In genomic region chr17:31892750-31893149, GRCm38 (mm10) we compare ENCODE assay signal across 8 mouse cellular contexts. TPM values are rescaled to one million over a fixed set of nuclear protein-coding genes. Genes with fewer than 3 reads are reported as not detected.
A peak's percentile ranks its signal among the peaks of the same experiment; 100 is the strongest.
DNase-seq lines count a peak whose midpoint lies in the region; ATAC-seq and TF ChIP-seq lines count a peak whose summit lies in the region.

No protein-coding gene starts in this region.

- H3K36me3 ChIP-seq in embryonic facial prominence, embryonic 13.5 days: no peaks in the 10 kb centered on the region
- no peaks in the 10 kb centered on the region for H3K36me3 ChIP-seq in heart, embryonic 16.5 days (ENCODE audit: control insufficient read depth, insufficient read depth)

- 26% methylated on average over 10 of the region's 10 CpGs for WGBS in embryonic facial prominence, embryonic 13.5 days
- WGBS in heart, embryonic 16.5 days: 14% methylated on average over 10 of the region's 10 CpGs
- WGBS in olfactory bulb, adult 2 months: 19% methylated on average over 10 of the region's 10 CpGs

- H3K27me3 ChIP-seq in embryonic facial prominence, embryonic 13.5 days: no peaks in the 10 kb centered on the region
- H3K27me3 ChIP-seq in heart, embryonic 16.5 days (ENCODE audit: control insufficient read depth, insufficient read depth, low read length): no peaks in the 10 kb centered on the region

- peak overlapping the region; percentile 74 for H3K27ac ChIP-seq in embryonic facial prominence, embryonic 13.5 days
- H3K27ac ChIP-seq in heart, embryonic 16.5 days (ENCODE audit: low read length): peak overlapping the region; percentile 78
- H3K27ac ChIP-seq in olfactory bulb, adult 2 months (ENCODE audit: insufficient read depth, low read depth, low read length): peak overlapping the region; percentile 53

- no peak overlapping the region for H3K9ac ChIP-seq in embryonic facial prominence, embryonic 13.5 days
- H3K9ac ChIP-seq in heart, embryonic 16.5 days (ENCODE audit: low read length): no peak overlapping the region

- DNase-seq in cerebellum, postnatal 10 days: peak; percentile 47 to 65
- DNase-seq in cerebellum, postnatal 36 days: no peak
- peak; percentile 87 for DNase-seq in kidney, postnatal 14 days
- DNase-seq in liver: peak; percentile 48

- H3K9me3 ChIP-seq in embryonic facial prominence, embryonic 13.5 days: no peaks in the 10 kb centered on the region
- no peaks in the 10 kb centered on the region for H3K9me3 ChIP-seq in heart, embryonic 16.5 days (replicated peaks; ENCODE audit: control insufficient read depth, low read length)

- TF ChIP-seq CTCF in olfactory bulb, adult 2 months (IDR thresholded peaks at IDR 0.05; ENCODE audit: insufficient read depth, low read depth, low read length): no peak

- H3K4me2 ChIP-seq in embryonic facial prominence, embryonic 13.5 days: 0 out of 2 replicates have a peak overlapping the region, but pooled peaks have one; percentile 5
- H3K4me2 ChIP-seq in heart, embryonic 16.5 days (ENCODE audit: low read depth, low read length): no peak overlapping the region

- TF ChIP-seq POLR2A in olfactory bulb, adult 2 months (IDR thresholded peaks at IDR 0.05; ENCODE audit: insufficient read depth, low read depth, low read length): no peak

- no peak overlapping the region for H3K4me3 ChIP-seq in embryonic facial prominence, embryonic 13.5 days
- H3K4me3 ChIP-seq in heart, embryonic 16.5 days (ENCODE audit: low read length): no peak overlapping the region
- no peak overlapping the region for H3K4me3 ChIP-seq in olfactory bulb, adult 2 months (ENCODE audit: insufficient read depth, low read depth, low read length)

- peaks cover 49% of the 10 kb centered on the region for H3K4me1 ChIP-seq in embryonic facial prominence, embryonic 13.5 days
- peaks cover 50% of the 10 kb centered on the region for H3K4me1 ChIP-seq in heart, embryonic 16.5 days (ENCODE audit: control insufficient read depth, insufficient read depth, low read length)
- H3K4me1 ChIP-seq in olfactory bulb, adult 2 months (ENCODE audit: control insufficient read depth, insufficient read depth, low read length): peaks cover 42% of the 10 kb centered on the region

- ATAC-seq in embryonic facial prominence, embryonic 13.5 days (ENCODE audit: insufficient number of reproducible peaks, insufficient read depth, low FRiP score, low TSS enrichment, low read depth): no peak
- ATAC-seq in heart, embryonic 16.5 days (replicated peaks; ENCODE audit: extremely low read depth, insufficient read depth, low FRiP score): peak; percentile 91
- no peak for ATAC-seq in activated CD4-positive, CD25-positive, alpha-beta regulatory T cell, adult 4 months

RNA-seq across cellular contexts. Expression of gene Sik1, which starts 37.1 kb away (rescaled TPM):
- 15.6 and 17.1 TPM in 2 replicates for polyA plus RNA-seq in embryonic facial prominence, embryonic 13.5 days (2015; fragmentation: Nextera tagmentation; extraction: Ambion mirVana)
- polyA plus RNA-seq in heart, embryonic 16.5 days (2015; fragmentation: Nextera tagmentation; extraction: Ambion mirVana): 13.0 and 18.6 TPM in 2 replicates
- polyA plus RNA-seq in olfactory bulb, adult 2 months (2012; ENCODE audit: insufficient read depth, insufficient read length, low replicate concordance, missing spikeins): not detected in 2 replicates
- polyA plus RNA-seq in activated CD4-positive, CD25-positive, alpha-beta regulatory T cell, adult 4 months (2017; shearing (Covaris generic)): 1 to 10 TPM; 3.2 to 4.1 TPM

Comparison
In these comparisons a context has a peak if more than half of its experiments do, and no peak if none do; other contexts are left out.
1. DNase-seq: peak in cerebellum, postnatal 10 days (2 of 2), kidney, postnatal 14 days (single experiment) and liver (single experiment); none in cerebellum, postnatal 36 days (0 of 2).
2. Peak in every context shown above with its lines, with median percentiles within 50 percentile points of each other: H3K27ac ChIP-seq.